Mouse (Mus musculus) CH12.LX (cell line): ENCODE measurements around the gene Rsph10b.

Source experiments
- CHD2 ChIP-seq: IDR thresholded peaks from 2 replicates; pipeline ENCODE4 v1.6.1; 2011; ENCODE audit warnings: low read length, improper control_type of control experiment
- CTCF ChIP-seq, 2 experiments: IDR thresholded peaks in 1 of 2; conservative IDR thresholded peaks in 1 of 2; 2 replicates each; pipeline ENCODE4 v1.5.1; 2011 to 2012; ENCODE audit warnings: low read depth in 2 of 2, low read length in 2 of 2, improper control_type of control experiment in 1 of 2, inconsistent platforms in 1 of 2, mild to moderate bottlenecking in 1 of 2, moderate library complexity in 1 of 2
- EP300 ChIP-seq: IDR thresholded peaks from 2 replicates; pipeline ENCODE4 v1.6.1; 2011; ENCODE audit warnings: low read length, improper control_type of control experiment
- MAX ChIP-seq: IDR thresholded peaks from 2 replicates; pipeline ENCODE4 v1.6.1; 2011; ENCODE audit warnings: low read length, improper control_type of control experiment
- MAZ ChIP-seq: IDR thresholded peaks from 2 replicates; pipeline ENCODE4 v1.6.1; 2012; ENCODE audit warnings: low read depth, mild to moderate bottlenecking, inconsistent platforms, low read length, improper control_type of control experiment, moderate library complexity
- POLR2A ChIP-seq: IDR thresholded peaks from 2 replicates; pipeline ENCODE4 v1.6.1; 2011; ENCODE audit warnings: low read depth, mild to moderate bottlenecking, improper control_type of control experiment, low read length
- SMC3 ChIP-seq: IDR thresholded peaks from 2 replicates; pipeline ENCODE4 v1.6.1; 2011; ENCODE audit warnings: low read depth, low read length, improper control_type of control experiment
- TCF12 ChIP-seq: IDR thresholded peaks from 2 replicates; pipeline ENCODE4 v1.6.1; 2014; ENCODE audit warnings: low read depth, mild to moderate bottlenecking, inconsistent platforms, low read length, improper control_type of control experiment
- UBTF ChIP-seq: IDR thresholded peaks from 2 replicates; pipeline ENCODE4 v1.6.1; 2012; ENCODE audit warnings: low read depth, mild to moderate bottlenecking, inconsistent platforms, low read length, improper control_type of control experiment, moderate library complexity
- ZC3H11A ChIP-seq: IDR thresholded peaks from 2 replicates; pipeline ENCODE4 v1.6.1; 2012; ENCODE audit warnings: low read depth, mild to moderate bottlenecking, inconsistent platforms, low read length, improper control_type of control experiment
- ZKSCAN1 ChIP-seq: IDR thresholded peaks from 2 replicates; pipeline ENCODE4 v1.6.1; 2012; ENCODE audit warnings: low read depth, inconsistent platforms, low read length, improper control_type of control experiment, borderline replicate concordance
- ZNF384 ChIP-seq: IDR thresholded peaks from 2 replicates; pipeline ENCODE4 v1.6.1; 2012; ENCODE audit warnings: low read depth, low read length, improper control_type of control experiment, inconsistent platforms

GRCm38 (mm10) chr5:143985381-143985780 is 52.5 kb downstream of the Rsph10b start:
- TF ChIP-seq TCF12 (no peak), EP300 (no peak), ZC3H11A (no peak), POLR2A (no peak), CTCF (conservative IDR thresholded peaks at IDR 0.05 in 1 of 2, IDR thresholded peaks at IDR 0.05 in 1 of 2; ENCODE audit: low read depth in 2 of 2, low read length in 2 of 2) (no peak), ZNF384 (no peak), CHD2 (no peak), SMC3 (no peak), MAX (no peak), ZKSCAN1 (no peak), MAZ (no peak), UBTF (no peak)
